ENCODE assay signal across 1 mouse cellular context in the genomic region with DNA sequence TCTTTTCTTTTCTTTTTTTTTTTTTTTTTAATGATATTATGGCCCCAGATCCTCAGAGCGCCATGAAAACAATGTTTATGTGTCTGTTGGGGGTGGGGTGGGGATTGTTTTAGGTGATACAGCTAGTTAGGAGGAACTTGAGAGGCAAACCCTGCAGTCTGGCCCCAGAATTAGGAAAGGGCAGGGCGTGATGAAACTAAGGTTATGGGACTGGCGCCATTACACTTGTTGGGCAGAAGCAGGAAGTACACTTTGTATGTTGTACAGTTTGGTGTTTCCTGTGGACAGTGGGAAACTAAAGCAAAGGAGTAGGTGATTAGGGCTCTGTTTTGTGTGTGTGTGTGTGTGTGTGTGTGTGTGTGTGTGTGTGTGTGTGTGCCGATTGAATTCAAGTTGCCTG.
TF ChIP-seq lines count a peak whose summit lies in the region.

No protein-coding gene starts in this region.

TF ChIP-seq in MEL, 35 proteins besides CTCF, POLR2A, EP300 and RAD21 (continued from another document):
- peak; percentile 42; the same call in 1 of the 2 replicates for TF ChIP-seq HCFC1 (IDR thresholded peaks at IDR 0.05; ENCODE audit: low read depth, low read length)
- TF ChIP-seq MXI1 (IDR thresholded peaks at IDR 0.05; ENCODE audit: low read depth, low read length): no peak
- TF ChIP-seq ZC3H11A (IDR thresholded peaks at IDR 0.05; ENCODE audit: low read depth, low read length): no peak
- no peak for TF ChIP-seq GABPA (IDR thresholded peaks at IDR 0.05; ENCODE audit: low read depth, low read length)
- peak; percentile 44; the same call in 1 of the 2 replicates for TF ChIP-seq TBP (IDR thresholded peaks at IDR 0.05; ENCODE audit: low read depth, low read length)
- peak; percentile 63; the same call in 1 of the 2 replicates for TF ChIP-seq POLR2AphosphoS2 (IDR thresholded peaks at IDR 0.05; ENCODE audit: low read length)
- no peak for TF ChIP-seq ZKSCAN1 (IDR thresholded peaks at IDR 0.05; ENCODE audit: low read depth, low read length)
- no peak for TF ChIP-seq UBTF (IDR thresholded peaks at IDR 0.05; ENCODE audit: borderline replicate concordance, insufficient read depth, low read depth, low read length)
- no peak for TF ChIP-seq BHLHE40 (IDR thresholded peaks at IDR 0.05; ENCODE audit: borderline replicate concordance, low read depth, low read length)
- no peak for TF ChIP-seq E2F4 (IDR thresholded peaks at IDR 0.05; ENCODE audit: borderline replicate concordance, low read depth, low read length)
- no peak for TF ChIP-seq GATA1 (IDR thresholded peaks at IDR 0.05; ENCODE audit: low read depth, low read length)
- no peak for TF ChIP-seq TAL1 (IDR thresholded peaks at IDR 0.05; ENCODE audit: low read length)
- TF ChIP-seq MAX (IDR thresholded peaks at IDR 0.05; ENCODE audit: low read length): no peak
- peak; percentile 51; the same call in 1 of the 2 replicates for TF ChIP-seq ETS1 (IDR thresholded peaks at IDR 0.05; ENCODE audit: low read depth, low read length)
- TF ChIP-seq ZNF384 (IDR thresholded peaks at IDR 0.05; ENCODE audit: low read depth, low read length): no peak
- TF ChIP-seq SIN3A (IDR thresholded peaks at IDR 0.05; ENCODE audit: low read length): peak; percentile 66; the same call in 1 of the 2 replicates
- TF ChIP-seq ZMIZ1 (IDR thresholded peaks at IDR 0.05; ENCODE audit: low read depth, low read length): no peak
- no peak for TF ChIP-seq TCF12 (IDR thresholded peaks at IDR 0.05; ENCODE audit: low read depth, low read length)
- TF ChIP-seq JUND (IDR thresholded peaks at IDR 0.05; ENCODE audit: low read depth, low read length): no peak
- peak; percentile 59; the same call in 1 of the 2 replicates for TF ChIP-seq ELF1 (IDR thresholded peaks at IDR 0.05; ENCODE audit: low read depth, low read length)
- no peak for TF ChIP-seq MYB (IDR thresholded peaks at IDR 0.05; ENCODE audit: low read depth, low read length)
- no peak for TF ChIP-seq NELFE (IDR thresholded peaks at IDR 0.05; ENCODE audit: low read depth, low read length)
- TF ChIP-seq MAZ (IDR thresholded peaks at IDR 0.05; ENCODE audit: low read depth, low read length): no peak
